Mouse (Mus musculus) erythroblast, embryonic 14.5 days (primary cell): ENCODE measurements at regions not wholly inside any gene's neighbourhood (a gene's known extent, or its start where the extent isn't known, plus 50 kb on each side); places are given as distances from the start of the nearest gene placed in this dataset.

Source experiments
- H3K27me3 ChIP-seq: 2 replicates; pipeline ENCODE4 v1.6.1; 2012; ENCODE audit warnings: inconsistent platforms; ENCODE audit not compliant: control insufficient read depth
- H3K36me3 ChIP-seq: 2 replicates; pipeline ENCODE4 v1.6.1; 2012; ENCODE audit warnings: mild to moderate bottlenecking, inconsistent platforms; ENCODE audit not compliant: control insufficient read depth
- H3K4me1 ChIP-seq: 2 replicates; pipeline ENCODE4 v1.6.1; 2012; ENCODE audit warnings: inconsistent platforms; ENCODE audit not compliant: control insufficient read depth
- H3K4me3 ChIP-seq: replicated peaks from 2 replicates; pipeline ENCODE3; 2012; ENCODE audit warnings: moderate library complexity, mild to moderate bottlenecking, inconsistent platforms
- H3K9me3 ChIP-seq: 2 replicates; pipeline ENCODE4 v1.6.1; 2012; ENCODE audit warnings: low read length, inconsistent platforms, mixed read lengths; ENCODE audit not compliant: control insufficient read depth
- GATA1 ChIP-seq: IDR thresholded peaks from 2 replicates; pipeline ENCODE4 v1.6.1; 2012; ENCODE audit warnings: low read length, inconsistent platforms, mixed read lengths
- TAL1 ChIP-seq: IDR thresholded peaks from 3 replicates; pipeline ENCODE4 v1.6.1; 2012; ENCODE audit warnings: low read length, inconsistent platforms, mixed read lengths

DNA sequence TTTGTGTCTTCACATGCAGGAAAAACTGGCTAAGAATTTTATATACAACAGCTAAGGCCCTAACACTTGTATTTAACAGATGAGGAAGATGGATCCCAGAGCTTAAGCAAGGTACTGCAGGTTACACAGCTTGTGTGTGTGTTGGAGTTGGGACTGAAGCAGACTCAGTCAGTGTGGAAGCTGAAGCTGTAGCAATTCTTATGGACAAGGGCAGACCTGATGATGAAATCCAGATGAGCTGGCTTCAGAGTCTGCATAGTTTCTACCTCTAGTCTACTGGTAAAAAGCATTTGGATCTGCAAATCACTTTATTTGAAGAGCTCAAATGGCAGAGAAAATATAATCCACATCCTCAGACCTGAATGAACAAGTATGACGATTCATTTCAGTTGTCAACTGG is 226.7 kb downstream of the Bcl2l11 start:
- no peaks in the 10 kb centered on the region for H3K36me3 ChIP-seq
- no peaks in the 10 kb centered on the region for H3K27me3 ChIP-seq
- no peaks in the 10 kb centered on the region for H3K4me1 ChIP-seq
- TF ChIP-seq GATA1 (no peak), TAL1 (no peak)
- no peaks in the 10 kb centered on the region for H3K9me3 ChIP-seq
- H3K4me3 ChIP-seq: no peak overlapping the region

DNA sequence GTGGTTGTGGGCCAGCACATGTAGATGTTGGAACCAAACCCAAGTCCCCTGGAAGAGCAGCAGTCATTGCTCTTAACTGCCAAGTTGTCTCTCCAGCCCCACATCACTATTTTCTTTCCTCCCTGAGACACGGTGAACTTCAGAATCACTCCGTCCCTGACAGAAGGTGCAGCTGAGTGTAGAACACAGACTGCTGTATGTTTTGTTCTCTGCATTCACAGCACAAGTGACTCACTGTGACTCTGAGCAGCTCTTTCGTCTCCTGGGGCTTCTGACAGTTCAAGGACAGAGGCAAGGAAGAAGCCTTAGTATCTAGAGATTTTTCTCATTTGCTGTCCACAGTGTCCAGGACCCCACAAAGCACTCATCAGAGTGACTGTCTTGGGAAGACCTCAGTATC is 227.6 kb downstream of the Bcl2l11 start:
- no peaks in the 10 kb centered on the region for H3K27me3 ChIP-seq
- no peaks in the 10 kb centered on the region for H3K36me3 ChIP-seq
- no peak overlapping the region for H3K4me3 ChIP-seq
- H3K4me1 ChIP-seq: no peaks in the 10 kb centered on the region
- TF ChIP-seq TAL1: no peak
- TF ChIP-seq GATA1: no peak
- no peaks in the 10 kb centered on the region for H3K9me3 ChIP-seq

DNA sequence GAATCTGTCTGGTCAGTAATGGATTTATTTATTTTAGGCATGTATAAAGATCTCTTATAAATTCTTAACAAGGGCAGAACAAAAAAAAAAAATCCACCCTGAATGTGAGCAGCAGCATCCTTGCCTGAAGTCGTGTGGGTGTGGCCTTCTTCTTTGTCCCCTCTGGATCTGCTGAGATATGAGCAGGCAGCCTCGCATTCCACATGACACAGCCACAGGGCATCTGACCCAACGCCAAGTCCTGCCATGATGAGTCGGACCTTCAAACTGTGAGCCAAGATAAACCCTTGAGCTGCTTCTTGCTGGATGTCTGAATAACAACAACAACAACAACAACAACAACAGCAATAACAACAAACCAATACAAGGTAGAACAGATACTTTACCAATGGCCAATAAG is 230.5 kb downstream of the Bcl2l11 start:
- Histone ChIP-seq H3K4me1 (no peaks in the 10 kb centered on the region), H3K36me3 (no peaks in the 10 kb centered on the region), H3K27me3 (no peaks in the 10 kb centered on the region), H3K4me3 (no peak overlapping the region), H3K9me3 (no peaks in the 10 kb centered on the region)
- TF ChIP-seq GATA1 (no peak), TAL1 (no peak)

DNA sequence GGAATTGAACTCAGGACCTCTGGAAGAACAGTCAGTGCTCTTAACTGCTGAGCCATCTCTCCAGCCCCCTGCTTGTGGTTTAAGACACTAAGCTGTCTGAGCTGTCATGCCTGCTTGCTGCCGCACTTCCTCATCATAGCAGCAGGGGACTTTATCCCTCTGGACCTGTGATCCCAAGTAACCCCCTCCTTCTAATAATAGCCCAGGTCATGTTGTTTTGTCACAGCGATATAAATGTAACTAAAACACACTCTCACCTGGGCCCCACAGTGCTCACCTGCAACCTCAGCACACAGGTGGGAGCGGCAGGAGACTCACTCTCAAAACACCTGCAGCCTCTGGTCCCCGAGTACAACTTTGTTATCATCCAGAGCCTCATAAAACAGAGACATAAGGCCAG is 231.9 kb upstream of the Spdye4c start:
- H3K36me3 ChIP-seq: no peaks in the 10 kb centered on the region
- TF ChIP-seq TAL1: no peak
- TF ChIP-seq GATA1: no peak
- no peaks in the 10 kb centered on the region; the same call in none of the 2 replicates for H3K4me1 ChIP-seq

DNA sequence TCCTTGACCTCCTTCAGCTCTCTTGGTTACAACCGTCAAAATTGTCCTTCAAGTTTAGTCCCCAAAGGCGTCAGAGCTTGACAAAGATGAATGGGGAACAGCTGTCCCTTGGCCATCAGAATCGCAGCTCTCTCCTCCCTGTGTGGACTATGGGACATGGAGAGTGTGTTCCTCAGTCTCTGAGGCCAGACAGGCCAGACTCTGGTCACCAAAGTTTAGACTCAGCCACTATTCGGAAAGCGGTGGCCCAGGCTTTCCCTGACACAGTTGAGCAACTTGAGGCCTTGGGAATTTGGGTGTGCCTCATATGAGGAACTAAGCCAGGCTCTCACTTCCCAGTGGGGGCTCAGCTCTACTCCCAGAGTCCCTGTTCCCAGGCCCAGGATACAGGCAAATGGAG is 230.5 kb upstream of the Spdye4c start:
- no peaks in the 10 kb centered on the region for H3K27me3 ChIP-seq
- H3K9me3 ChIP-seq: no peaks in the 10 kb centered on the region
- no peak for TF ChIP-seq TAL1
- no peak for TF ChIP-seq GATA1
- H3K4me1 ChIP-seq: no peaks in the 10 kb centered on the region; the same call in none of the 2 replicates
- no peak overlapping the region for H3K4me3 ChIP-seq
- no peaks in the 10 kb centered on the region for H3K36me3 ChIP-seq

More for the DNA sequence above, 231.9 kb upstream of the Spdye4c start:
- Histone ChIP-seq H3K4me3 (no peak overlapping the region), H3K27me3 (no peaks in the 10 kb centered on the region), H3K9me3 (no peaks in the 10 kb centered on the region)

DNA sequence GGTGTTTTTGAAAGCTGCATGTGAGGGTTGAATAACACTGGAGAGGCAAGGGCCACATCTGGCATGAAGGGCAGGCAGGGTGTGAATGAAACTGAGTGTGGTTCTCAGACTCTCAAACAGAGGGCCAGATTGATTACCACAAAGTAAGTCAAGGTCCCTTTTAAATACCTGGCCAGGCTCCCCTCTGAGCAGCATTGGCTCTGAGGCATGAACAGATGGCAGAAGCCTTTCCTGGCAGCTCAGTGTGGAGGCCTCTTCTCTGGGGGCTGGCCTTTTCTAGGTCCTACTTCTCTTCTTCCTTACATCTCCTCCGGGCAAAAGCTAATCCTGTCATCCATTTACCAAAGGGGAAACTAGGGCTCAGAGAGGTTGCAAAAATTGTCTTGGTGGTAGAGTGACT is 229.6 kb upstream of the Spdye4c start:
- H3K27me3 ChIP-seq: no peaks in the 10 kb centered on the region
- peaks cover 1% of the 10 kb centered on the region for H3K4me1 ChIP-seq
- no peak overlapping the region for H3K4me3 ChIP-seq

DNA sequence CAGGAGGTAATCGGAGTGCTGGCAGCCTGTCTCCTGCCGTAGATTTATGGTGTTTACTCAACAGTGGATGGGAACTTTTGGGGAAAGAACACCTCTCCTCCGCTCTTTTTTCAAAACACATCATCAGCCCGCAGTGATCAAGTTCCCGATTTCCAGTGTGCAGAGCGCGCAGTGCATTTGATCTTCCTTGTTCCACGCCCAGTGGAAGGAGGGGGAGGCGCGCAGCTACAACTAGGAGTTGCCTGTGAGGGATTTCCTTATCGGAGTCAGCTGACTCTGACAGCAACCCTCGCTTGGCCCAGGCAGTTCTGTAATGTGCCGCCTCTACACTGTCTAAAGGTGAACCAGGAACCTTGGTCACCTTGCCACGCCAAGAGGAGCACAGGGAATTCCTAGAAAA is 226.8 kb upstream of the Spdye4c start:
- peaks cover 2% of the 10 kb centered on the region for H3K4me1 ChIP-seq
- no peaks in the 10 kb centered on the region for H3K9me3 ChIP-seq
- H3K36me3 ChIP-seq: no peaks in the 10 kb centered on the region
- H3K27me3 ChIP-seq: no peaks in the 10 kb centered on the region
- no peak for TF ChIP-seq GATA1
- TF ChIP-seq TAL1: no peak
- H3K4me3 ChIP-seq: no peak overlapping the region

More for the DNA sequence above, 229.6 kb upstream of the Spdye4c start:
- no peaks in the 10 kb centered on the region for H3K36me3 ChIP-seq
- no peak for TF ChIP-seq GATA1
- no peak for TF ChIP-seq TAL1
- H3K9me3 ChIP-seq: no peaks in the 10 kb centered on the region

DNA sequence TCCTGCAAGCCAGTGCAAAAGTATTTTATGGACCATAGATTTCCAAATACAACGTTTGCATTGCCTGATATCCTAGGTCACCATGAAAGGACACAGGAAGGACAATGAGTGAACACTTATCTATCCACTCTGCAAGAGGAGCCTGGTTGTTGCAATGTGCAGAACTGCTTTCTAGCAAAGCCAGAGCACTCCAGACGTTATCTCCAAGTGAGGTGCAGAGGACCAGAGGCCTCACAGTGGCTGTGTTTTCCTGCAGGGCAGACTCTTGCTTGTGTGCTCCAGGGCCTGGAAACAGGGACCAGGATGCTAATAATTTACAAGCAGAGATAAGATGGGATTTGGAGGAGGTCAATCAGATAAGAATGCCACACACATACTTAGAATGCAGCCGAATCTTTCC is 226.0 kb upstream of the Spdye4c start:
- no peak overlapping the region for H3K4me3 ChIP-seq
- TF ChIP-seq TAL1 (no peak), GATA1 (no peak)

DNA sequence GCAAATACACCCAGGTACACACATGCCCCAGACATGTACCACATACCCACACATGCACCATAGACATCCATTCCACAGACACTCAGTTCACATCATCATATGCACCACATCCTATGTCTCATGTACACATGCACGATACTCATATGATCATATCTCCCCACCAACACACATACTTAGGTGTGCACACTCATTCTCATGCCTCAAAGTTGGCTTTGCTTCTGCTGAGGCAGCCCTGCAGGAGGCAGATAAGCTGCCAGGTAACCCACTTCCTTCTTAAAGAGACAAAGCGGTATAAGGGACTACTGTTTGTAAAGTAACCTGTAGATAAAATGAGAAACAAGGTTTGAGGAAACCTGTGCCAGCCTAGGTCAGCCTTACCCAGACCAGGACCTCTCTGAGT is 225.2 kb upstream of the Spdye4c start:
- Histone ChIP-seq H3K4me1 (peaks cover 2% of the 10 kb centered on the region), H3K27me3 (no peaks in the 10 kb centered on the region)
- TF ChIP-seq GATA1 (no peak), TAL1 (no peak)

More for the DNA sequence above, 226.0 kb upstream of the Spdye4c start:
- Histone ChIP-seq H3K27me3 (no peaks in the 10 kb centered on the region), H3K9me3 (no peaks in the 10 kb centered on the region), H3K36me3 (no peaks in the 10 kb centered on the region), H3K4me1 (peaks cover 2% of the 10 kb centered on the region)

More for the DNA sequence above, 225.2 kb upstream of the Spdye4c start:
- H3K36me3 ChIP-seq: no peaks in the 10 kb centered on the region
- H3K9me3 ChIP-seq: no peaks in the 10 kb centered on the region
- H3K4me3 ChIP-seq: no peak overlapping the region
